Mouse (Mus musculus): ENCODE results near the gene Itgad. TPM values are rescaled to one million over a fixed set of nuclear protein-coding genes. Genes with fewer than 3 reads are reported as not detected.

Itgad gene
- polyA plus RNA-seq, 2 experiments: not detected

- H3K4me3 ChIP-seq (replicated peaks; ENCODE audit: low read length): no peak within 1 kb of the TSS
- no peak for DNase-seq (ENCODE audit: low spot score)
- no peak for TF ChIP-seq POLR2A (IDR thresholded peaks at IDR 0.05; ENCODE audit: borderline replicate concordance, extremely low read depth, insufficient read depth, insufficient read length)
- no peaks in the 10 kb centered on the region for H3K27me3 ChIP-seq (ENCODE audit: control insufficient read depth, insufficient read depth, low read length)
- no peaks in the 10 kb centered on the region for H3K9me3 ChIP-seq (ENCODE audit: control insufficient read depth, low read length)
- H3K4me2 ChIP-seq (replicated peaks; ENCODE audit: low read depth, low read length, severe bottlenecking): no peak within 1 kb of the TSS
- 80% methylated on average over 8 of the region's 8 CpGs for WGBS
- H3K4me1 ChIP-seq (ENCODE audit: control insufficient read depth, insufficient read depth, low read length): no peaks in the 10 kb centered on the region
- H3K36me3 ChIP-seq (ENCODE audit: control insufficient read depth, insufficient read depth, low read length): no peaks in the 10 kb centered on the region
- no peak within 1 kb of the TSS for H3K9ac ChIP-seq (ENCODE audit: low read depth, low read length, severe bottlenecking)
- ATAC-seq (ENCODE audit: low FRiP score, low read depth): no peak
- no peak within 1 kb of the TSS for H3K27ac ChIP-seq (replicated peaks; ENCODE audit: low read depth, low read length)
Measured at GRCm38 (mm10) chr7:128128741-128129720, 25.1 kb upstream of the Itgad start, which contains the start of gene Itgax. Gene Itgax, plus strand, starts transcription at chr7:128129547.

GRCm38 (mm10) chr7:128132148-128132547 lies 22.0 kb upstream of the Itgad start:
- Histone ChIP-seq H3K9me3 (ENCODE audit: control insufficient read depth, low read length) (no peaks in the 10 kb centered on the region), H3K4me2 (replicated peaks; ENCODE audit: low read depth, low read length, severe bottlenecking) (no peak overlapping the region), H3K27me3 (ENCODE audit: control insufficient read depth, insufficient read depth, low read length) (no peaks in the 10 kb centered on the region), H3K36me3 (ENCODE audit: control insufficient read depth, insufficient read depth, low read length) (no peaks in the 10 kb centered on the region), H3K4me3 (replicated peaks; ENCODE audit: low read length) (no peak overlapping the region), H3K4me1 (ENCODE audit: control insufficient read depth, insufficient read depth, low read length) (no peaks in the 10 kb centered on the region), H3K27ac (replicated peaks; ENCODE audit: low read depth, low read length) (no peak overlapping the region), H3K9ac (ENCODE audit: low read depth, low read length, severe bottlenecking) (no peak overlapping the region)
- no peak for TF ChIP-seq POLR2A (IDR thresholded peaks at IDR 0.05; ENCODE audit: borderline replicate concordance, extremely low read depth, insufficient read depth, insufficient read length)
- 87% methylated on average over 5 of the region's 5 CpGs for WGBS
- ATAC-seq (ENCODE audit: low FRiP score, low read depth): no peak
- no peak for DNase-seq (ENCODE audit: low spot score)

GRCm38 (mm10) chr7:128133596-128133995 lies 20.6 kb upstream of the Itgad start:
- no peaks in the 10 kb centered on the region for H3K27me3 ChIP-seq (ENCODE audit: control insufficient read depth, insufficient read depth, low read length)
- WGBS: 91% methylated on average over 2 of the region's 2 CpGs
- ATAC-seq (ENCODE audit: low FRiP score, low read depth): no peak
- H3K27ac ChIP-seq (replicated peaks; ENCODE audit: low read depth, low read length): no peak overlapping the region
- TF ChIP-seq POLR2A (IDR thresholded peaks at IDR 0.05; ENCODE audit: borderline replicate concordance, extremely low read depth, insufficient read depth, insufficient read length): no peak
- H3K9me3 ChIP-seq (ENCODE audit: control insufficient read depth, low read length): no peaks in the 10 kb centered on the region
- no peaks in the 10 kb centered on the region for H3K4me1 ChIP-seq (ENCODE audit: control insufficient read depth, insufficient read depth, low read length)
- H3K36me3 ChIP-seq (ENCODE audit: control insufficient read depth, insufficient read depth, low read length): no peaks in the 10 kb centered on the region
- no peak for DNase-seq (ENCODE audit: low spot score)
- H3K4me3 ChIP-seq (replicated peaks; ENCODE audit: low read length): no peak overlapping the region
- H3K9ac ChIP-seq (ENCODE audit: low read depth, low read length, severe bottlenecking): no peak overlapping the region
- H3K4me2 ChIP-seq (replicated peaks; ENCODE audit: low read depth, low read length, severe bottlenecking): no peak overlapping the region

- H3K4me2 ChIP-seq (replicated peaks; ENCODE audit: low read depth, low read length, severe bottlenecking): no peak overlapping the region
- WGBS: 42% methylated on average over 4 of the region's 4 CpGs
Measured at GRCm38 (mm10) chr7:128136927-128137326, 17.2 kb upstream of the Itgad start.

GRCm38 (mm10) chr7:128139611-128140010 lies 14.6 kb upstream of the Itgad start:
- Histone ChIP-seq H3K4me1 (ENCODE audit: control insufficient read depth, insufficient read depth, low read length) (no peaks in the 10 kb centered on the region), H3K9me3 (ENCODE audit: control insufficient read depth, low read length) (no peaks in the 10 kb centered on the region), H3K27ac (replicated peaks; ENCODE audit: low read depth, low read length) (no peak overlapping the region), H3K27me3 (ENCODE audit: control insufficient read depth, insufficient read depth, low read length) (no peaks in the 10 kb centered on the region), H3K4me3 (replicated peaks; ENCODE audit: low read length) (no peak overlapping the region), H3K36me3 (ENCODE audit: control insufficient read depth, insufficient read depth, low read length) (no peaks in the 10 kb centered on the region), H3K4me2 (replicated peaks; ENCODE audit: low read depth, low read length, severe bottlenecking) (no peak overlapping the region), H3K9ac (ENCODE audit: low read depth, low read length, severe bottlenecking) (no peak overlapping the region)
- DNase-seq (ENCODE audit: low spot score) (no peak), ATAC-seq (ENCODE audit: low FRiP score, low read depth) (no peak)
- TF ChIP-seq POLR2A (IDR thresholded peaks at IDR 0.05; ENCODE audit: borderline replicate concordance, extremely low read depth, insufficient read depth, insufficient read length): no peak
- WGBS: 90% methylated on average over 6 of the region's 6 CpGs

More at GRCm38 (mm10) chr7:128136927-128137326, 17.2 kb upstream of the Itgad start:
- Histone ChIP-seq H3K4me1 (ENCODE audit: control insufficient read depth, insufficient read depth, low read length) (no peaks in the 10 kb centered on the region), H3K27ac (replicated peaks; ENCODE audit: low read depth, low read length) (no peak overlapping the region), H3K9me3 (ENCODE audit: control insufficient read depth, low read length) (no peaks in the 10 kb centered on the region), H3K9ac (ENCODE audit: low read depth, low read length, severe bottlenecking) (no peak overlapping the region), H3K36me3 (ENCODE audit: control insufficient read depth, insufficient read depth, low read length) (no peaks in the 10 kb centered on the region), H3K4me3 (replicated peaks; ENCODE audit: low read length) (no peak overlapping the region), H3K27me3 (ENCODE audit: control insufficient read depth, insufficient read depth, low read length) (no peaks in the 10 kb centered on the region)
- DNase-seq (ENCODE audit: low spot score) (no peak), ATAC-seq (ENCODE audit: low FRiP score, low read depth) (no peak)
- no peak for TF ChIP-seq POLR2A (IDR thresholded peaks at IDR 0.05; ENCODE audit: borderline replicate concordance, extremely low read depth, insufficient read depth, insufficient read length)
